Mouse (Mus musculus) neural tube, embryonic 14.5 days (tissue): ENCODE results near the gene Inpp5e. TPM values are rescaled to one million over a fixed set of nuclear protein-coding genes. Genes with fewer than 3 reads are reported as not detected.
A peak's percentile ranks its signal among the peaks of the same experiment; 100 is the strongest.

Source experiments
- ATAC-seq: fragments of 200-750 bp; cut with Nextera tagmentation; 2 replicates; pipeline ENCODE4 v1.8.0; 2017; ENCODE audit warnings: low read depth, mild to moderate bottlenecking, moderate TSS enrichment, moderate library complexity
- H3K27ac ChIP-seq: fragments of 300-500 bp; sonication (generic); 2 replicates; pipeline ENCODE4 v1.5.1; 2014; ENCODE audit warnings: low read depth, mild to moderate bottlenecking, control low read depth, low read length, moderate library complexity, mixed read lengths
- H3K27me3 ChIP-seq: fragments of 300-500 bp; sonication (generic); 2 replicates; pipeline ENCODE4 v1.6.1; 2014; ENCODE audit warnings: low read length; ENCODE audit not compliant: control insufficient read depth, insufficient read depth
- H3K36me3 ChIP-seq: fragments of 300-500 bp; sonication (generic); 2 replicates; pipeline ENCODE4 v1.6.1; 2014; ENCODE audit warnings: low read length, mixed read lengths; ENCODE audit not compliant: control insufficient read depth, insufficient read depth
- H3K4me1 ChIP-seq: fragments of 300-500 bp; sonication (generic); 2 replicates; pipeline ENCODE4 v1.6.1; 2014; ENCODE audit warnings: low read length; ENCODE audit not compliant: control insufficient read depth, insufficient read depth
- H3K4me2 ChIP-seq: fragments of 300-500 bp; sonication (generic); 2 replicates; pipeline ENCODE4 v1.6.1; 2014; ENCODE audit warnings: mild to moderate bottlenecking, low read depth, low read length, control low read depth
- H3K4me3 ChIP-seq: fragments of 300-500 bp; sonication (generic); 2 replicates; pipeline ENCODE4 v1.5.1; 2014; ENCODE audit warnings: low read depth, low read length, control low read depth, mixed read lengths
- H3K9ac ChIP-seq: fragments of 300-500 bp; sonication (generic); replicated peaks from 2 replicates; pipeline ENCODE4 v1.6.1; 2014; ENCODE audit warnings: low read depth, mild to moderate bottlenecking, control low read depth, low read length, mixed read lengths
- H3K9me3 ChIP-seq: fragments of 300-500 bp; sonication (generic); 2 replicates; pipeline ENCODE4 v1.6.1; 2016; ENCODE audit warnings: low read length; ENCODE audit not compliant: control insufficient read depth
- WGBS: fragments of 180-500 bp; shearing (Covaris S2); extraction: QIAGEN DNeasy Blood & Tissue Kit; methylation state at CpG from one replicate; pipeline ENCODE4 v1.1.7; 2014; 5-methylcytosine and 5-hydroxymethylcytosine counted together
- polyA plus RNA-seq: library from polyadenylated mRNA; unstranded; fragments of >200 nt; fragmentation: Nextera tagmentation; extraction: Ambion mirVana; gene quantifications from 2 replicates; pipeline ENCODE4 v1.2.1, GENCODE M21; 2014

Inpp5e gene
- polyA plus RNA-seq, 1 experiment from 2014 or later: 21.3 TPM

- 89% methylated on average over 5 of the region's 5 CpGs for WGBS
- H3K36me3 ChIP-seq: peaks cover 33% of the 10 kb centered on the region
- no peak for ATAC-seq
- no peak overlapping the region for H3K4me3 ChIP-seq
- no peaks in the 10 kb centered on the region for H3K27me3 ChIP-seq
- H3K27ac ChIP-seq: no peak overlapping the region
- no peaks in the 10 kb centered on the region for H3K9me3 ChIP-seq
- H3K4me1 ChIP-seq: no peaks in the 10 kb centered on the region
- no peak overlapping the region for H3K9ac ChIP-seq
- no peak overlapping the region for H3K4me2 ChIP-seq
Measured at GRCm38 (mm10) chr2:26362991-26363390, 46.0 kb downstream of the Inpp5e start.

GRCm38 (mm10) chr2:26360772-26361171 is 48.2 kb downstream of the Inpp5e start, which contains the start of gene Card9:
TSS of gene Card9 (minus strand) at chr2:26360918.
- 52% methylated on average over 3 of the region's 3 CpGs for WGBS
- Histone ChIP-seq H3K36me3 (peaks cover 13% of the 10 kb centered on the region), H3K4me1 (no peaks in the 10 kb centered on the region), H3K4me2 (no peak within 1 kb of the TSS), H3K27ac (no peak within 1 kb of the TSS), H3K9me3 (no peaks in the 10 kb centered on the region), H3K27me3 (no peaks in the 10 kb centered on the region), H3K9ac (no peak within 1 kb of the TSS), H3K4me3 (no peak within 1 kb of the TSS)
- ATAC-seq: no peak

GRCm38 (mm10) chr2:26359983-26360382 is 49.0 kb downstream of the Inpp5e start:
- H3K4me2 ChIP-seq: no peak overlapping the region
- H3K9me3 ChIP-seq: no peaks in the 10 kb centered on the region
- ATAC-seq: no peak
- no peak overlapping the region for H3K4me3 ChIP-seq
- H3K27ac ChIP-seq: no peak overlapping the region
- H3K9ac ChIP-seq: no peak overlapping the region
- H3K4me1 ChIP-seq: no peaks in the 10 kb centered on the region
- peaks cover 5% of the 10 kb centered on the region; the same call in 1 of the 2 replicates for H3K36me3 ChIP-seq
- no peaks in the 10 kb centered on the region for H3K27me3 ChIP-seq
- WGBS: 95% methylated on average over 6 of the region's 6 CpGs

- Histone ChIP-seq H3K27ac (no peak overlapping the region), H3K4me2 (no peak overlapping the region), H3K36me3 (no peaks in the 10 kb centered on the region), H3K27me3 (no peaks in the 10 kb centered on the region), H3K9me3 (no peaks in the 10 kb centered on the region), H3K4me1 (0 out of 2 replicates have a peak, but pooled peaks cover under 1% of the 10 kb centered on the region), H3K4me3 (no peak overlapping the region), H3K9ac (no peak overlapping the region)
- WGBS: 91% methylated on average over 13 of the region's 13 CpGs
- ATAC-seq: 0 out of 2 replicates have a peak, but pooled peaks have one; percentile 10
Measured at GRCm38 (mm10) chr2:26358667-26359320, 50.2 kb downstream of the Inpp5e start.

GRCm38 (mm10) chr2:26357484-26357883 is 51.5 kb downstream of the Inpp5e start:
- Histone ChIP-seq H3K9me3 (no peaks in the 10 kb centered on the region), H3K4me2 (no peak overlapping the region), H3K27me3 (no peaks in the 10 kb centered on the region), H3K4me3 (no peak overlapping the region), H3K27ac (no peak overlapping the region), H3K36me3 (no peaks in the 10 kb centered on the region), H3K4me1 (peaks cover 12% of the 10 kb centered on the region), H3K9ac (no peak overlapping the region)
- ATAC-seq: no peak
- 61% methylated on average over 15 of the region's 15 CpGs for WGBS

- no peak overlapping the region for H3K4me2 ChIP-seq
- H3K4me1 ChIP-seq: peaks cover 12% of the 10 kb centered on the region
- H3K27me3 ChIP-seq: no peaks in the 10 kb centered on the region
- 80% methylated on average over 7 of the region's 7 CpGs for WGBS
- no peak overlapping the region for H3K27ac ChIP-seq
- no peaks in the 10 kb centered on the region for H3K36me3 ChIP-seq
- no peaks in the 10 kb centered on the region for H3K9me3 ChIP-seq
- H3K9ac ChIP-seq: no peak overlapping the region
- ATAC-seq: no peak
- no peak overlapping the region for H3K4me3 ChIP-seq
Measured at GRCm38 (mm10) chr2:26356678-26357077, 52.3 kb downstream of the Inpp5e start.

- H3K4me3 ChIP-seq: no peak overlapping the region
- H3K4me1 ChIP-seq: peaks cover 13% of the 10 kb centered on the region
- WGBS: 87% methylated on average over 4 of the region's 4 CpGs
Measured at GRCm38 (mm10) chr2:26356231-26356630, 52.8 kb downstream of the Inpp5e start.

GRCm38 (mm10) chr2:26354401-26354800 is 54.6 kb downstream of the Inpp5e start:
- Histone ChIP-seq H3K4me1 (peaks cover 22% of the 10 kb centered on the region), H3K4me3 (no peak overlapping the region), H3K36me3 (no peaks in the 10 kb centered on the region), H3K9ac (no peak overlapping the region), H3K27me3 (no peaks in the 10 kb centered on the region), H3K4me2 (no peak overlapping the region), H3K9me3 (no peaks in the 10 kb centered on the region), H3K27ac (no peak overlapping the region)
- ATAC-seq: no peak
- 94% methylated on average over 4 of the region's 4 CpGs for WGBS

More at GRCm38 (mm10) chr2:26356231-26356630, 52.8 kb downstream of the Inpp5e start:
- H3K4me2 ChIP-seq: no peak overlapping the region
- H3K9me3 ChIP-seq: no peaks in the 10 kb centered on the region
- ATAC-seq: no peak
- H3K9ac ChIP-seq: no peak overlapping the region
- H3K36me3 ChIP-seq: no peaks in the 10 kb centered on the region
- H3K27me3 ChIP-seq: no peaks in the 10 kb centered on the region
- no peak overlapping the region for H3K27ac ChIP-seq

GRCm38 (mm10) chr2:26353066-26353980 is 55.7 kb downstream of the Inpp5e start:
- WGBS: 87% methylated on average over 11 of the region's 11 CpGs
- Histone ChIP-seq H3K27ac (no peak overlapping the region), H3K9me3 (no peaks in the 10 kb centered on the region), H3K4me2 (peak overlapping the region; percentile 95), H3K27me3 (no peaks in the 10 kb centered on the region), H3K9ac (peak overlapping the region; percentile 96), H3K36me3 (0 out of 2 replicates have a peak, but pooled peaks cover 9% of the 10 kb centered on the region), H3K4me1 (peaks cover 22% of the 10 kb centered on the region), H3K4me3 (peak overlapping the region; percentile 76)
- no peak for ATAC-seq
